Mouse (Mus musculus) limb, embryonic 10.5 days (tissue): Measurements from ENCODE around the gene Gak. TPM values are rescaled to one million over a fixed set of nuclear protein-coding genes. Genes with fewer than 3 reads are reported as not detected.

Source experiments
- DNase-seq: peaks from one replicate; pipeline ENCODE4 v3.0.0-alpha.2; 2017; ENCODE audit warnings: low spot score
- H3K27ac ChIP-seq: fragments of 300-500 bp; sonication (generic); 2 replicates; pipeline ENCODE4 v1.5.1; 2016; ENCODE audit warnings: mild to moderate bottlenecking
- H3K27me3 ChIP-seq: fragments of 300-500 bp; sonication (generic); 2 replicates; pipeline ENCODE4 v1.6.1; 2016; ENCODE audit warnings: low read depth, mild to moderate bottlenecking; ENCODE audit not compliant: poor library complexity, severe bottlenecking
- H3K36me3 ChIP-seq: fragments of 300-500 bp; sonication (generic); 2 replicates; pipeline ENCODE4 v1.6.1; 2016; ENCODE audit warnings: mild to moderate bottlenecking, moderate library complexity
- H3K4me1 ChIP-seq: fragments of 300-500 bp; sonication (generic); 2 replicates; pipeline ENCODE4 v1.6.1; 2016
- H3K4me3 ChIP-seq: fragments of 300-500 bp; sonication (generic); 2 replicates; pipeline ENCODE4 v1.5.1; 2016; ENCODE audit warnings: mild to moderate bottlenecking, moderate library complexity
- H3K9me3 ChIP-seq: fragments of 300-500 bp; sonication (generic); replicated peaks from 2 replicates; pipeline ENCODE4 v1.6.1; 2016; ENCODE audit warnings: mild to moderate bottlenecking
- WGBS: fragments of 180-500 bp; shearing (Covaris S2); methylation state at CpG from one replicate; pipeline ENCODE4 v1.1.7; 2016; 5-methylcytosine and 5-hydroxymethylcytosine counted together
- polyA plus RNA-seq: library from polyadenylated mRNA; unstranded; fragments of >200 nt; fragmentation: Nextera tagmentation; extraction: Ambion mirVana; gene quantifications from 2 replicates; pipeline ENCODE4 v1.2.1, GENCODE M21; 2016

The Gak gene
- polyA plus RNA-seq, 1 experiment from 2014 or later: 62.0 TPM

GRCm38 (mm10) chr5:108554041-108554440 is 75.5 kb downstream of the Gak start:
- peaks cover 31% of the 10 kb centered on the region for H3K27me3 ChIP-seq
- H3K9me3 ChIP-seq: no peaks in the 10 kb centered on the region
- no peak overlapping the region for H3K4me3 ChIP-seq
- WGBS: 83% methylated on average over 1 of the region's 1 CpGs
- peaks cover 15% of the 10 kb centered on the region for H3K4me1 ChIP-seq
- DNase-seq: no peak
- H3K36me3 ChIP-seq: no peaks in the 10 kb centered on the region
- H3K27ac ChIP-seq: no peak overlapping the region

- peak; percentile 30 for DNase-seq
- H3K4me1 ChIP-seq: peaks cover 15% of the 10 kb centered on the region
- WGBS: 1% methylated on average over 16 of the region's 16 CpGs
- H3K4me3 ChIP-seq: peak overlapping the region; percentile 50
- no peaks in the 10 kb centered on the region for H3K9me3 ChIP-seq
- no peak overlapping the region for H3K27ac ChIP-seq
- H3K27me3 ChIP-seq: peaks cover 43% of the 10 kb centered on the region
- H3K36me3 ChIP-seq: no peaks in the 10 kb centered on the region
These were observed 79.4 kb downstream of the Gak start for GRCm38 (mm10) chr5:108550207-108550594.

GRCm38 (mm10) chr5:108549489-108550206 is 79.9 kb downstream of the Gak start, which contains the start of gene Cplx1:
Cplx1 (minus strand) TSS chr5:108550024.
- Histone ChIP-seq H3K4me3 (peak within 1 kb of the TSS; percentile 50), H3K4me1 (peaks cover 15% of the 10 kb centered on the region), H3K27ac (no peak within 1 kb of the TSS), H3K9me3 (no peaks in the 10 kb centered on the region), H3K27me3 (peaks cover 43% of the 10 kb centered on the region), H3K36me3 (no peaks in the 10 kb centered on the region)
- under 1% methylated on average over 56 of the region's 56 CpGs for whole genome bisulfite sequencing
- peak; percentile 84 for DNase-seq

GRCm38 (mm10) chr5:108549137-108549488 is 80.4 kb downstream of the Gak start:
- Histone ChIP-seq H3K27ac (no peak overlapping the region), H3K27me3 (peaks cover 43% of the 10 kb centered on the region), H3K4me1 (peaks cover 15% of the 10 kb centered on the region), H3K9me3 (no peaks in the 10 kb centered on the region), H3K36me3 (no peaks in the 10 kb centered on the region), H3K4me3 (peak overlapping the region; percentile 50; the same call in 1 of the 2 replicates)
- DNase-seq: no peak
- WGBS: 17% methylated on average over 7 of the region's 7 CpGs

GRCm38 (mm10) chr5:108547636-108548035 is 81.9 kb downstream of the Gak start:
- Histone ChIP-seq H3K27me3 (peaks cover 43% of the 10 kb centered on the region), H3K4me3 (no peak overlapping the region), H3K36me3 (no peaks in the 10 kb centered on the region), H3K4me1 (peaks cover 15% of the 10 kb centered on the region), H3K27ac (no peak overlapping the region), H3K9me3 (no peaks in the 10 kb centered on the region)
- WGBS: 86% methylated on average over 5 of the region's 5 CpGs
- no peak for DNase-seq

- H3K4me3 ChIP-seq: no peak overlapping the region
- no peaks in the 10 kb centered on the region for H3K9me3 ChIP-seq
- WGBS: 74% methylated on average over 7 of the region's 7 CpGs
- H3K36me3 ChIP-seq: no peaks in the 10 kb centered on the region
- no peak for DNase-seq
- H3K27ac ChIP-seq: no peak overlapping the region
- H3K27me3 ChIP-seq: peaks cover 8% of the 10 kb centered on the region
- no peaks in the 10 kb centered on the region for H3K4me1 ChIP-seq
These were observed 85.9 kb downstream of the Gak start for GRCm38 (mm10) chr5:108543516-108544291.

- Histone ChIP-seq H3K4me3 (no peak overlapping the region), H3K4me1 (no peaks in the 10 kb centered on the region), H3K36me3 (no peaks in the 10 kb centered on the region), H3K9me3 (peaks cover 4% of the 10 kb centered on the region; the same call in 1 of the 2 replicates), H3K27me3 (no peaks in the 10 kb centered on the region), H3K27ac (no peak overlapping the region)
- DNase-seq: no peak
- WGBS: 99% methylated on average over 2 of the region's 2 CpGs
These were observed 95.4 kb downstream of the Gak start for GRCm38 (mm10) chr5:108534188-108534587.

- no peak overlapping the region for H3K27ac ChIP-seq
- H3K4me1 ChIP-seq: peaks cover 16% of the 10 kb centered on the region
- WGBS: 81% methylated on average over 3 of the region's 3 CpGs
- no peak overlapping the region for H3K4me3 ChIP-seq
- no peaks in the 10 kb centered on the region for H3K9me3 ChIP-seq
- H3K27me3 ChIP-seq: no peaks in the 10 kb centered on the region
- DNase-seq: no peak
- no peaks in the 10 kb centered on the region for H3K36me3 ChIP-seq
These were observed 107.0 kb downstream of the Gak start for GRCm38 (mm10) chr5:108522597-108522996.

GRCm38 (mm10) chr5:108521896-108522295 is 107.7 kb downstream of the Gak start:
- no peak overlapping the region; the same call in 1 of the 2 replicates for H3K27ac ChIP-seq
- WGBS: 84% methylated on average over 3 of the region's 3 CpGs
- peaks cover 16% of the 10 kb centered on the region for H3K4me1 ChIP-seq
- no peaks in the 10 kb centered on the region for H3K27me3 ChIP-seq
- H3K36me3 ChIP-seq: no peaks in the 10 kb centered on the region
- H3K4me3 ChIP-seq: no peak overlapping the region
- no peaks in the 10 kb centered on the region for H3K9me3 ChIP-seq
- DNase-seq: no peak

- Histone ChIP-seq H3K27ac (no peak overlapping the region), H3K36me3 (no peaks in the 10 kb centered on the region), H3K4me3 (no peak overlapping the region), H3K9me3 (no peaks in the 10 kb centered on the region), H3K4me1 (peaks cover 16% of the 10 kb centered on the region), H3K27me3 (no peaks in the 10 kb centered on the region)
- no peak for DNase-seq
- WGBS: 42% methylated on average over 2 of the region's 2 CpGs
These were observed 108.5 kb downstream of the Gak start for GRCm38 (mm10) chr5:108521016-108521415.

GRCm38 (mm10) chr5:108520153-108520552 is 109.4 kb downstream of the Gak start:
- Histone ChIP-seq H3K27me3 (no peaks in the 10 kb centered on the region), H3K4me1 (peaks cover 16% of the 10 kb centered on the region), H3K9me3 (no peaks in the 10 kb centered on the region), H3K36me3 (no peaks in the 10 kb centered on the region), H3K27ac (no peak overlapping the region), H3K4me3 (no peak overlapping the region)
- DNase-seq: no peak
- WGBS: 81% methylated on average over 7 of the region's 7 CpGs
